Mouse (Mus musculus) ES-Bruce4 (cell line): ENCODE measurements around the gene Xylt1.

Source experiments
- CTCF ChIP-seq: IDR thresholded peaks from one replicate; pipeline ENCODE4 v1.8.1; 2011; ENCODE audit warnings: low read depth, low read length
- EP300 ChIP-seq: IDR thresholded peaks from 2 replicates; pipeline ENCODE4 v1.6.1; 2011; ENCODE audit warnings: low read depth, low read length; ENCODE audit not compliant: insufficient read depth
- POLR2A ChIP-seq: IDR thresholded peaks from one replicate; pipeline ENCODE4 v1.8.1; 2011; ENCODE audit warnings: low read length; ENCODE audit not compliant: insufficient read depth

- TF ChIP-seq CTCF, result no peak
- TF ChIP-seq POLR2A, result no peak
- no peak for TF ChIP-seq EP300
These were observed 129.3 kb downstream of the Xylt1 start for GRCm38 (mm10) chr7:117510113-117510512.
